In genomic region chr5:100175582-100175981, GRCm38 (mm10) we compare ENCODE assay signal across 23 mouse cellular contexts. TPM values are rescaled to one million over a fixed set of nuclear protein-coding genes. Genes with fewer than 3 reads are reported as not detected.
DNase-seq lines count a peak whose midpoint lies in the region; ATAC-seq and TF ChIP-seq lines count a peak whose summit lies in the region.
"Had no signal": no experiment of that assay in that cellular context is flagged by ENCODE, and none has a peak within 500 bp of the region (broad histone marks: within the 10 kb centered on the region; RNA-seq: fewer than 3 reads in every experiment).

No protein-coding gene starts in this region.

- no peak overlapping the region for H3K9ac ChIP-seq in heart, embryonic 13.5 days
- H3K9ac ChIP-seq in midbrain, postnatal 0 days (replicated peaks; ENCODE audit: low read length, poor library complexity, severe bottlenecking) = no peak overlapping the region
- H3K9ac ChIP-seq: embryonic facial prominence, embryonic 12.5 days; intestine, embryonic 15.5 days; liver, embryonic 14.5 days; lung, embryonic 14.5 days had no signal

- H3K27ac ChIP-seq in heart, embryonic 13.5 days (replicated peaks) = no peak overlapping the region
- peak overlapping the region; percentile 13; the same call in 1 of the 2 replicates for H3K27ac ChIP-seq in left cerebral cortex, adult 2 months
- 0 out of 2 replicates have a peak overlapping the region, but pooled peaks have one; percentile 6 for H3K27ac ChIP-seq in midbrain, postnatal 0 days (ENCODE audit: low read depth, low read length)
- H3K27ac ChIP-seq: embryonic facial prominence, embryonic 12.5 days; heart, adult 2 months; intestine, embryonic 15.5 days; liver, embryonic 14.5 days had no signal

- no peak overlapping the region for H3K4me2 ChIP-seq in heart, embryonic 13.5 days
- H3K4me2 ChIP-seq in midbrain, postnatal 0 days (ENCODE audit: low read depth, low read length, poor library complexity, severe bottlenecking) = no peak overlapping the region
- H3K4me2 ChIP-seq: embryonic facial prominence, embryonic 12.5 days; intestine, embryonic 15.5 days; lung, embryonic 14.5 days had no signal

- WGBS in heart, embryonic 13.5 days = 75% methylated on average over 7 of the region's 7 CpGs
- 67% methylated on average over 7 of the region's 7 CpGs for WGBS in midbrain, postnatal 0 days

- DNase-seq in cerebellum, postnatal 14 days = peak; percentile 24 to 35
- DNase-seq in cerebellum, adult 9-11 months = no peak
- no peak for DNase-seq in heart, postnatal 36 days
- DNase-seq in left cerebral cortex, adult 2 months (ENCODE audit: extremely low spot score in 1 of 2, low spot score in 2 of 2) = no peak
- DNase-seq in left cerebral cortex, adult 11 months (ENCODE audit: low spot score) = no peak
- peak; percentile 65 for DNase-seq in midbrain, postnatal 0 days (ENCODE audit: low spot score)
- no peak for DNase-seq in right cerebral cortex, adult 2 months (ENCODE audit: low spot score in 2 of 2)
- DNase-seq: adrenal gland, postnatal 14 days; cerebellum, adult 8-10 months; gastrocnemius, postnatal 25 days; heart, adult 2 months; kidney, adult 8-10 months; kidney, postnatal 10 days; lung, embryonic 14.5 days; right cerebral cortex, postnatal 14 days had no signal

- H3K36me3 ChIP-seq in heart, embryonic 13.5 days = no peaks in the 10 kb centered on the region
- H3K36me3 ChIP-seq in midbrain, postnatal 0 days (ENCODE audit: insufficient read depth, low read length) = no peaks in the 10 kb centered on the region
- H3K36me3 ChIP-seq: embryonic facial prominence, embryonic 12.5 days; intestine, embryonic 15.5 days had no signal

- peaks cover 19% of the 10 kb centered on the region for H3K4me1 ChIP-seq in heart, embryonic 13.5 days
- H3K4me1 ChIP-seq in midbrain, postnatal 0 days (ENCODE audit: insufficient read depth, low read length) = peaks cover 10% of the 10 kb centered on the region; the same call in 1 of the 2 replicates
- H3K4me1 ChIP-seq: embryonic facial prominence, embryonic 12.5 days; intestine, embryonic 15.5 days had no signal

- intact Hi-C loops in heart, postnatal 36 days (cut with DNase I) = no loop called here
- intact Hi-C loops in left cerebral cortex, adult 2 months (cut with DNase I) = no loop called here

- peak; percentile 46; the same call in 1 of the 2 replicates for ATAC-seq in heart, embryonic 13.5 days (ENCODE audit: extremely low read depth, insufficient number of reproducible peaks, low FRiP score, low TSS enrichment)
- no peak for ATAC-seq in midbrain, postnatal 0 days (ENCODE audit: low FRiP score)
- ATAC-seq: intestine, embryonic 15.5 days had no signal

- H3K9me3 ChIP-seq in heart, embryonic 13.5 days = no peaks in the 10 kb centered on the region
- H3K9me3 ChIP-seq in midbrain, postnatal 0 days (ENCODE audit: low read length) = no peaks in the 10 kb centered on the region
- H3K9me3 ChIP-seq: embryonic facial prominence, embryonic 12.5 days; intestine, embryonic 15.5 days had no signal

- no peak overlapping the region for H3K4me3 ChIP-seq in heart, embryonic 13.5 days
- no peak overlapping the region for H3K4me3 ChIP-seq in left cerebral cortex, adult 2 months
- no peak overlapping the region for H3K4me3 ChIP-seq in midbrain, postnatal 0 days (ENCODE audit: low read depth, low read length)
- H3K4me3 ChIP-seq: embryonic facial prominence, embryonic 12.5 days; erythroblast, embryonic 14.5 days; heart, adult 2 months; intestine, embryonic 15.5 days had no signal

- H3K27me3 ChIP-seq in heart, embryonic 13.5 days (replicated peaks) = no peaks in the 10 kb centered on the region
- no peaks in the 10 kb centered on the region for H3K27me3 ChIP-seq in midbrain, postnatal 0 days (ENCODE audit: insufficient read depth, low read length)
- H3K27me3 ChIP-seq: intestine, embryonic 15.5 days had no signal

- no peak for TF ChIP-seq CTCF in left cerebral cortex, adult 2 months (IDR thresholded peaks at IDR 0.05)
- no peak for TF ChIP-seq CTCF in midbrain, postnatal 0 days (IDR thresholded peaks at IDR 0.05)

RNA-seq across cellular contexts. Expression of gene Tmem150c, which starts 16.0 kb away (rescaled TPM):
- 0.90 and 1.4 TPM in 2 replicates for polyA plus RNA-seq in heart, embryonic 13.5 days (2015; fragmentation: Nextera tagmentation; extraction: Ambion mirVana)
- total RNA-seq in heart, postnatal 36 days (2021) = 1 to 10 TPM; 3.3 to 9.5 TPM
- total RNA-seq in left cerebral cortex, adult 2 months (2021) = 10 to 100 TPM; 41.5 to 46.9 TPM
- total RNA-seq in midbrain, postnatal 0 days (2014; rRNA removed) = 63.7 and 83.0 TPM in 2 replicates
- polyA plus RNA-seq in midbrain, postnatal 0 days (2015; fragmentation: Nextera tagmentation; extraction: Ambion mirVana) = 42.9 and 49.1 TPM in 2 replicates
- total RNA-seq: megakaryocyte, adult 5-6 weeks; monocyte, adult 5-6 weeks; neutrophil, adult 5-6 weeks had no signal
- polyA plus RNA-seq: erythroblast, embryonic 14.5 days had no signal

Comparison
In these comparisons a context has a peak if more than half of its experiments do, and no peak if none do; other contexts are left out.
1. DNase-seq: peak in cerebellum, postnatal 14 days (2 of 2) and midbrain, postnatal 0 days (single experiment); none in cerebellum, adult 9-11 months (single experiment), heart, postnatal 36 days (0 of 2), left cerebral cortex, adult 2 months (0 of 2), left cerebral cortex, adult 11 months (single experiment) and right cerebral cortex, adult 2 months (0 of 2).